Mouse (Mus musculus): Measurements from ENCODE around the gene Irf7. TPM values are rescaled to one million over a fixed set of nuclear protein-coding genes. Genes with fewer than 3 reads are reported as not detected.
"Not testable (repeated sequence)": the region's sequence is repeated elsewhere in the genome, so short reads cannot be mapped to it uniquely, and the experiment has no call there.

Gene Irf7
- total RNA-seq, 2 experiments from 2014 or later, result 0.25 to 1.4 TPM

DNA sequence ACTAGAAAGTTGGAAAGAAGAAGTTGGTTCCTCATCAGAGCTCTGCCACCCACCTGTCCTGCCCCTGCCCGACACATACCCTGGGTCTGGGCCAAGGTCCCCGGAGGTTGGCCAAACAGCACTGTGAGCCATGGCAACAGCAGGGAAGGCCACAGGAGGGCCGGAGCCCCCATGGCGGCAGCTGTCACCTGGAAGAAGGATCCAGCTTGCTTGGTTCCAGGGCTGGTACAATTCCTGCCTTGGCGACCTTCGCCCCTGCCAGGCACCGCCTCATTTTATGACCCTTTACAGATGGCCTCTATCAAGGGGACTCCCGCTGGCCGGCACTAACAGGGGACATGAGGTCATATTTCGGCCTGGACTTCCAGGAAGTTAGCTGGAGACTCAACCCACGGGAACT is 10.3 kb upstream of the Irf7 start, which contains the start of gene Cdhr5:
TSS of gene Cdhr5 (minus strand) at position 241 of the 400 bp plus-strand sequence.
- no peak for DNase-seq (ENCODE audit: low spot score)

- no peak for DNase-seq (ENCODE audit: low spot score)
Observed at GRCm38 (mm10) chr7:141275356-141275755, 9.1 kb upstream of the Irf7 start.

DNA sequence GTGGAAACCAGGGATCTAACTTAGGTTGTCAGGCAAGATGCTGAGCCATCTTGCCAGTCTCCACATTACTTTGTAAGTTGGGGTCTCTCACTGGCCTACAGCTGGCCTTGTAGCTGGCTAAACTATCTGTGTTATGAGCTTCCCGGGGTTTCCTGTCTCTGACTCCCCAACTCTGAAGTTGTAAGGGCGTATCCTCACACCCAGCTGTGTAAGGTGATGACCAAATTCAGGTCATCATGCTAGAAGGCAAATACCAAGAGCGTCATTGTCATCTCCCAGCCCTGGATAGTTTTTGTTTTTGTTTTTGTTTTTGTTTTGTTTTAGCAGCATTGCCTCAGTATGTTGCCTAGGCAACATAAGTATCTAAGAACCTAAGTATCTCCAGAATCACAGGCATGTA is 4.3 kb upstream of the Irf7 start:
- DNase-seq (ENCODE audit: low spot score), result no peak

- DNase-seq (ENCODE audit: low spot score), result no peak
Observed at GRCm38 (mm10) chr7:141269273-141269545, 2.9 kb upstream of the Irf7 start.

DNA sequence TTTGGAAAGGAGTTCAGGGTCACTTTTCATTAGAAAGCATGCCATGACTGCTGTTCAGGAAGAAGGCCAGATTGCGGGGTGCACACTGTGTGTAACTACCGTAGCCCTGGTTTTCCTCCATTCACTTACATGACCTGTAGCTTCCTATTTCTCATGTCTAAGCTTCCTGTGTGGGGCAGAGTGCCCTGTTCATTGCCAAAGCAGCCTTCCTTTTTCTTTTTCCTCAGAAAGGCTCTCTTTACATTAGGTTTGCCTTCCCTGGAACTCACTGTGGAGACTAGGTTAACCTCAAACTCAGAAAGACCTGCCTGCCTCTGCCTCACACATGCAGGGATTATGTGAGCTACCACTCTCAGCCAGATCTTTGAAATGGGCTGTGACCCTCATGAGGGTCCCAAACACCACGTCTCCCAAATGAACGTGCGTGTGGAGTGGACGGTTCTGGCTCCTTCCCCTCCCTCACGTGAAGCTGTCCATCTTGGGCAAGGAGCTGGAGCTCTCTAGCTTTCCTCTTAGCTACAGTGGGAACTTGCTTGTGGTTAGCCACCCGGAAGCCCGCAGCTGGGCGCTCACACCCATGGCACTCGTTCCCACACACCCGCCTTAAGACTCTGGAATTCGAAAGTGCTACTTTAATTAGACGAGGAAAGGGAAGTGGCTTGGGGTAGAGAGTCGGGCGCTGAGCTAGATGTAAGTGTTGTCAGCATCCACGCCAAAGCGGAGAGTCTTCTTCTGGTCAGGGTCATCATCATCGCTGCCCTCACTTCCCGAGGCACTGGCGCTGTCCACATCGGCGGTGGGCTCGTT is 2.4 kb upstream of the Irf7 start:
- DNase-seq (ENCODE audit: low spot score), result no peak

GRCm38 (mm10) chr7:141265411-141265738 is 906 bp downstream of the Irf7 start:
- DNase-seq (ENCODE audit: low spot score), result no peak

- DNase-seq (ENCODE audit: low spot score), result peak; percentile 22
Observed at GRCm38 (mm10) chr7:141264761-141265410, 1.4 kb downstream of the Irf7 start.

DNA sequence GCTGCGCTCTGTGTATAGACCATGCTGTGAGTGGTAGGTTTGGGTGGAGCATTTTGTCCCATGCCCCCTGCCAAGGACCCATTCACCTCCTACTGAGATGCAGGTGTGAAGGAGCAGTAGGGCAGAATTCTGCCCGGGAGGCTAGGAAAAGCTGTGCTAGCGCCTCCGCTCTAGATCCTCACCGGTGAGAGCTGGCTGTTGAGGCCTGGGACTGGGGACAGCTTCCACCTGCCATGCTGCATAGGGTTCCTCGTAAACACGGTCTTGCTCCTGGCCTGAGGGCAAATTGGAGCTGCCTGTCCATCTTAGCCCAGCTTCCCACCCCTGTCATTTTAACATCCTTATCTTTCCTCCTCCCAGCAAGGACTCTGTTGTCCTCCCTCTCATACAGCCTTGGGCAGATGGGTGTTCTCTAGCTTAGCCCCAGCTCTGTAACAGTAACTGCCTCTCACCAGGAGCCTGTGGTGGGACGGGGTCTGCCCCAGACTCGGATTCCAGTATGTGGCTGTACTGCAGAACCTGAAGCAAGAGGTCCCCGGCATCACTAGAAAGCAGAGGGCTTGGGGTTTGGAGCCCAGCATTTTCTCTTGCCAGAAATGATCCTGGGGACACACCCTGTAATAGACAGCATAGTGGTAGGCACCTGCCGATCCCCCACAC is 2.1 kb downstream of the Irf7 start:
- DNase-seq (ENCODE audit: low spot score), result no peak

- no peak for DNase-seq (ENCODE audit: low spot score)
Observed at GRCm38 (mm10) chr7:141263640-141264039, 2.6 kb downstream of the Irf7 start.

- DNase-seq (ENCODE audit: low spot score), result no peak
Observed at GRCm38 (mm10) chr7:141261480-141261879, 4.8 kb downstream of the Irf7 start.

DNA sequence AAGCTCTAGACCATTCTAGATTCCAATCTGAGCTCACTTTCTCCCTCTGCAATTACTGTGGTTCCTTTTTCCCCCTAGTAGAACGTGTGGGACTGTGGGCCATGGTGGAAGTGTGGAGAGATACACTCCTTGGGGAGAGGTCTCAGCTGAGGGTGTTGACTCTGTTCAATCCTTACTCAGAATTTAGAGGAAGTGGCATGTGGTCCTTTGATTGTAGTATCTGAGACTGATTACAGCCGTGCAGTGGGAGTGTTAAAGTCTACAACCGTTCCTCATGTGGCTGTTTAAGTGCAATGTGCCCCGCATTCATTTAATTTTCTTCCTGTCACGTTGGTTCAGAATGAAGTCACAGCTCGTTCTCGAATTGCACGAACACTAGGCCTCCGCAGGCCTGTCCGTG is 10.1 kb downstream of the Irf7 start:
- no peak for DNase-seq (ENCODE audit: low spot score)

GRCm38 (mm10) chr7:141250486-141250885 is 15.8 kb downstream of the Irf7 start:
- DNase-seq (ENCODE audit: low spot score), result not testable (repeated sequence)

GRCm38 (mm10) chr7:141231551-141231950 is 34.7 kb downstream of the Irf7 start:
- DNase-seq (ENCODE audit: low spot score), result no peak

- DNase-seq (ENCODE audit: low spot score), result no peak
Observed at GRCm38 (mm10) chr7:141231111-141231510, 35.2 kb downstream of the Irf7 start.

GRCm38 (mm10) chr7:141230570-141230969 is 35.7 kb downstream of the Irf7 start:
- no peak for DNase-seq (ENCODE audit: low spot score)

- DNase-seq (ENCODE audit: low spot score), result no peak
Observed at GRCm38 (mm10) chr7:141229702-141230101, 36.6 kb downstream of the Irf7 start.

DNA sequence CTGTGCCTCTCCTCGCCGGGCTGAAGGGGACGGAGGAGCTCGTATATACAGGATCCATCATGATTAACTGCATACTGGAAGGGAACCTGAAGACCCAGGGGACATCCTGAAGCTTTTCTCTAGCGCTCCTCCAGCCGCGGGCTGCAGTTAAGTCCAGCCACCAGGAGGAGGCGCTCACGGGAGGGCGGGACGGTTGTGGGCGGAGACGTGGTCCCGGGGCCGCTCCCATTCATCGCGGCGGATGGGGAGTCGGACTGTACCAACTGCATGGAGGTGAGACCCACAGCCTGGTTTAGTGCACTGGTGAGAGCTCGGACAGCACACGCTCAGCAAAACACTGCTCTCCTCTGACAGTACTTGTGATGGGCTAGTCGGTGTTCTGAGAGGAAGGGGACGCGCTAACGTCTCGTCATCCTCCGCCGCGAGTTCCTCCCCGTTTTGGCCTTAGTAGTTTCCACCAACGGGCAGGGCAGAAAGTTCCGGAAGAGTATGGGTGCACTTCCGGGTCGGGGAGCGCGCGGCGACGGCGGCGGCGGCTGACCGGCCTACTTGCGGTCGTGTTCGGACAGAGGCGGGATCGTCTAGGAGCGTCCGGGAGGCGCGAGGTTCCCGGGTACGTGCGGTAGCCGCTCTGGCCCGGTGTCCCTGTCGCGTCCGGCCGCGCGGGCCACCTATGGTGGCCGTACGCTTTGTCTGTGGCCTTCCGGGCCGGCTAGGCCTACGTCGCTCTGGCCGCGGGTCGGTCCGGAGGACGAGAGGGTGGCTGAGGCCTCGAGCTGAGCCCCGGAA is 37.8 kb downstream of the Irf7 start, which contains the start of gene Phrf1:
TSS of gene Phrf1 (plus strand) at position 506 of the 789 bp plus-strand sequence.
- peak; percentile 93 for DNase-seq (ENCODE audit: low spot score)

GRCm38 (mm10) chr7:141227796-141228195 is 38.5 kb downstream of the Irf7 start:
- DNase-seq (ENCODE audit: low spot score), result no peak

GRCm38 (mm10) chr7:141226535-141226934 is 39.7 kb downstream of the Irf7 start:
- DNase-seq (ENCODE audit: low spot score), result no peak

- DNase-seq (ENCODE audit: low spot score), result no peak
Observed at GRCm38 (mm10) chr7:141222696-141223215, 43.5 kb downstream of the Irf7 start.

DNA sequence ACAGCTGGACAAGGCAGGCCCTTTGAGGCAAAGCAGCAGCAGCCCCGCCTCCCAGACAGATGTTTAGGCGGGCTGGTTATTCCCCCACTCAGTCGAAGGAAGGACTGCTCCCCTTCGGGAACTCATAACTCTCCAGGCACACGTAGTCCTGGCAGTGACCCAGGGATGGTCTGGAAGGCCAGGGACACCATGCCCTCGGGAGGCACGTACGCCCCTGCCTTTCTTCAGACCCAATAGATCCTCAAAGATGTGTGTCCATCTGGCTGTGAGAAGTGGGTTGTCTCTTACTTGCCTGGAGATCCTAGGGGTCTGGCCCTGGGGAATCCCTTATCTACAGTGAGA is 44.2 kb downstream of the Irf7 start:
- DNase-seq (ENCODE audit: low spot score), result no peak

All from gastrocnemius, adult 18-20 months (tissue).